Mouse (Mus musculus) bone marrow, adult 2 months (tissue): ENCODE data around the gene Faap20.

Source experiments
- CTCF ChIP-seq: fragments of 200-500 bp; IDR thresholded peaks from 2 replicates; pipeline ENCODE4 v1.5.1; 2011; ENCODE audit warnings: low read length, control low read depth; ENCODE audit not compliant: control insufficient read depth, insufficient read depth
- POLR2A ChIP-seq: fragments of 200-500 bp; IDR thresholded peaks from 2 replicates; pipeline ENCODE4 v1.6.1; 2011; ENCODE audit warnings: low read depth, mild to moderate bottlenecking, control low read depth, low read length, borderline replicate concordance; ENCODE audit not compliant: control insufficient read depth

- TF ChIP-seq CTCF (no peak), POLR2A (no peak)
Measured at GRCm38 (mm10) chr4:155305531-155306031, 56.0 kb downstream of the Faap20 start.
